Mouse (Mus musculus) left cerebral cortex, postnatal 36 days (tissue): Measurements from ENCODE around the gene Retreg1. TPM values are rescaled to one million over a fixed set of nuclear protein-coding genes. Genes with fewer than 3 reads are reported as not detected.

Experiments
- microRNA-seq: library from miRNA; unstranded; fragments of <30 nt; microRNA quantifications from one replicate; pipeline ENCODE4 v1.2.0, GENCODE M21; 2022
- total RNA-seq, 2 experiments: library from RNA; stranded (reverse); gene quantifications; 2 replicates each; pipeline ENCODE4 v1.2.3; 2021

The Retreg1 gene
- total RNA-seq, 2 experiments from 2014 or later = 32.2 to 34.2 TPM

Small RNA genes within 50 kb of the gene (microRNA-seq; reads per million reads assigned to microRNA genes)
- not detected for gene Mir7212

Other genes starting within 250 kb of the Retreg1 start
- 10 to 100 TPM; 41.7 to 47.6 TPM for gene Myo10, start 220.7 kb upstream of the Retreg1 start, total RNA-seq
- 10 to 100 TPM; 38.7 to 46.1 TPM for gene Zfp622, start 141.2 kb downstream of the Retreg1 start, total RNA-seq